Mouse (Mus musculus) olfactory bulb, adult 2 months (tissue): ENCODE measurements around the gene Ankrd33. TPM values are rescaled to one million over a fixed set of nuclear protein-coding genes. Genes with fewer than 3 reads are reported as not detected.

ENCODE experiments used
- H3K27ac ChIP-seq: fragments of 200-500 bp; 2 replicates; pipeline ENCODE4 v1.5.1; 2012; ENCODE audit warnings: low read depth, low read length; ENCODE audit not compliant: insufficient read depth
- H3K4me1 ChIP-seq: fragments of 200-500 bp; 2 replicates; pipeline ENCODE4 v1.6.1; 2012; ENCODE audit warnings: low read length; ENCODE audit not compliant: control insufficient read depth, insufficient read depth
- H3K4me3 ChIP-seq: fragments of 200-500 bp; 2 replicates; pipeline ENCODE4 v1.5.1; 2012; ENCODE audit warnings: mild to moderate bottlenecking, low read depth, low read length, moderate library complexity; ENCODE audit not compliant: insufficient read depth
- CTCF ChIP-seq: fragments of 200-500 bp; IDR thresholded peaks from 2 replicates; pipeline ENCODE4 v1.5.1; 2012; ENCODE audit warnings: low read depth, mild to moderate bottlenecking, low read length, moderate library complexity; ENCODE audit not compliant: insufficient read depth
- POLR2A ChIP-seq: fragments of 200-500 bp; IDR thresholded peaks from 2 replicates; pipeline ENCODE4 v1.6.1; 2012; ENCODE audit warnings: mild to moderate bottlenecking, low read depth, low read length, moderate library complexity; ENCODE audit not compliant: insufficient read depth
- WGBS: fragments of 180-500 bp; shearing (Covaris S2); methylation state at CpG from one replicate; pipeline ENCODE4 v1.1.7; 2018; 5-methylcytosine and 5-hydroxymethylcytosine counted together
- polyA plus RNA-seq: library from polyadenylated mRNA; stranded (reverse); fragments of >200 nt; gene quantifications from 2 replicates; pipeline ENCODE4 v1.2.4, GENCODE M21; 2012; ENCODE audit warnings: low replicate concordance; ENCODE audit not compliant: missing spikeins, insufficient read depth, insufficient read length

The Ankrd33 gene
- polyA plus RNA-seq, 1 experiment, result not detected

DNA sequence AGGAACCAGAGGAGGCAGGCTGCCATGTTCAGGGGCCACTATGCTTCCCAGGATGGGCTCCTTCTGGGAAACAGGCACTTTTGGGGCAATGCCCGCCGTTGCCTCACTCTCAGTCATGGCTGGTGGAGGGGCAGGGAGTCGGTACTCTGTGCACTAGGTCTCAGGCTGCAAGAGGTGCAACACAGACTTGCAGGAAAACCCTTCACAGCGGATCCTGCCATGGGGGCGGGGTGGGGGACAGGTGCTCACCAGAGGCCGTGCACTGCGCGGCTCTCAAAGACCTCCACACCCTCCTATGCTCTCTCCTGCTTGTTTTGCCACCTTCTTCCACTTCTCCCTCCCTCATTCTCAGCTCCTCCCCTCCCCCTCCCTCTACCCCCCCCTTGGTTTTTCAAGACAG lies 27.1 kb downstream of the Ankrd33 start:
- Histone ChIP-seq H3K4me1 (peaks cover 38% of the 10 kb centered on the region), H3K4me3 (no peak overlapping the region), H3K27ac (no peak overlapping the region)
- TF ChIP-seq CTCF (no peak), POLR2A (no peak)
- WGBS, result 82% methylated on average over 8 of the region's 8 CpGs

DNA sequence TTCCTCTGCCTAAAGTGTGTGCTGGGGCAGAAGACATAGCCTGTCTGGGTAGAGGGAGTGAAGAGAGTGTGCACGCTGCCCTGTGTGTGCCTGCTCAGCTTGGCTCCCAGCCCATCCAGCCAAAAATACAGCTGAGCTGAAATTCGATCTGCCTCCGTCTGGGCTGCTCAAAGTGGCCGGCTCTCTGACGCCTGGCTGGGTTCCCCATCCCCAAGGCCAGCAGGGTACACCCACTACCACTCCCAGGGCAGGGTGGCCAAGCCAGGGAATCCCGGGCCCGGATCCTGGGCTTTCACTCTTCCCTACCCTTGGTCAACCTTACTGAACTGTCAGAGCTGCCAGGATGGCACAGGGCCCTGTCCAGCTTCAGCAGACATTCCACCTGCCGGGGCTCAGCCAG lies 27.9 kb downstream of the Ankrd33 start:
- no peak overlapping the region for H3K4me3 ChIP-seq
- peaks cover 38% of the 10 kb centered on the region for H3K4me1 ChIP-seq
- H3K27ac ChIP-seq, result no peak overlapping the region
- 29% methylated on average over 8 of the region's 8 CpGs for WGBS
- TF ChIP-seq POLR2A, result no peak
- TF ChIP-seq CTCF, result no peak

DNA sequence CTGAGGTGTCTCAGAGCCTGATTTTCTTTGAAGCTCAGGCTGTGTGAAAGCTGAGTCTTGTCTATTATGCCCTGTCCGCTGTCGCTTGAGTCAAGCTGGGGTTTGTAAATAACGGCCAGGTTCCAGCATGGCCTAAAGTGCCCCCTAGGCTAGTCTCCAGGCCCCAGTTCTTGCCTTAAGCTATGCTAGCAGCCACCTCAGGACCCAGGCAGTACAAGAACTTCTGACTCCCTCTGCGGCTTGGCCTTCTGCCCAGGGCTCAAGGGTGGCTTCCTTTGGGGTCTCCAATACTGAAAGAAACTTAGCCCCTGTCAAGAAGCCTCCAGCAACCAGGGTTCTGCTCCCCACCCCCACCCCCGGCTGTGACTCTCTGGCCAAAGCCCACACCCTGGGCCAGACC lies 28.6 kb downstream of the Ankrd33 start:
- Histone ChIP-seq H3K4me3 (no peak overlapping the region), H3K4me1 (peaks cover 38% of the 10 kb centered on the region), H3K27ac (no peak overlapping the region)
- 92% methylated on average over 5 of the region's 5 CpGs for WGBS
- TF ChIP-seq POLR2A (no peak), CTCF (no peak)

DNA sequence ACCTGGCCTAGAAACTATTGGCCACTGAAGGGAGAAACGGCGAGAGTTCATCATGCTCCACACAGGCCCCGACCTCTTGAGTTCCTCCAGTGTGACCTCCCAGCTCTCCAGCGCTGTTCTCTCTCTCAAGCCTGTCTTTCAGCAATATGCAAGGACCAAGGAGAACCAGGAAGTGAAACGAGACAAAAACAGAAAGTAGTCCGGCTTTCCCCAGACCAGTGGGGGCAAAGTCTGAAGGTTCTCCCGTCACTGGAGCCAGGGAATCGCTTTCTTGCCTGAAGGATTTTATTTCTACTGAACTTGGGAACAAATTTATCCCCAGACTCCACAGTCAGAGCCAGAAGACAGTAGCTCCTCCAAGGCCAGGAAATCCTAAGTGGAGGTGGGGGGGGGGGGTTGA lies 29.2 kb downstream of the Ankrd33 start:
- Histone ChIP-seq H3K4me3 (no peak overlapping the region), H3K4me1 (peaks cover 32% of the 10 kb centered on the region), H3K27ac (no peak overlapping the region)
- TF ChIP-seq CTCF (no peak), POLR2A (no peak)
- 83% methylated on average over 8 of the region's 8 CpGs for WGBS

GRCm38 (mm10) chr15:101145424-101146099 lies 30.0 kb downstream of the Ankrd33 start:
- peak overlapping the region; percentile 11; the same call in 1 of the 2 replicates for H3K4me3 ChIP-seq
- no peak overlapping the region for H3K27ac ChIP-seq
- WGBS, result 13% methylated on average over 19 of the region's 19 CpGs
- TF ChIP-seq CTCF, result peak; percentile 71
- TF ChIP-seq POLR2A, result no peak
- peaks cover 28% of the 10 kb centered on the region for H3K4me1 ChIP-seq

DNA sequence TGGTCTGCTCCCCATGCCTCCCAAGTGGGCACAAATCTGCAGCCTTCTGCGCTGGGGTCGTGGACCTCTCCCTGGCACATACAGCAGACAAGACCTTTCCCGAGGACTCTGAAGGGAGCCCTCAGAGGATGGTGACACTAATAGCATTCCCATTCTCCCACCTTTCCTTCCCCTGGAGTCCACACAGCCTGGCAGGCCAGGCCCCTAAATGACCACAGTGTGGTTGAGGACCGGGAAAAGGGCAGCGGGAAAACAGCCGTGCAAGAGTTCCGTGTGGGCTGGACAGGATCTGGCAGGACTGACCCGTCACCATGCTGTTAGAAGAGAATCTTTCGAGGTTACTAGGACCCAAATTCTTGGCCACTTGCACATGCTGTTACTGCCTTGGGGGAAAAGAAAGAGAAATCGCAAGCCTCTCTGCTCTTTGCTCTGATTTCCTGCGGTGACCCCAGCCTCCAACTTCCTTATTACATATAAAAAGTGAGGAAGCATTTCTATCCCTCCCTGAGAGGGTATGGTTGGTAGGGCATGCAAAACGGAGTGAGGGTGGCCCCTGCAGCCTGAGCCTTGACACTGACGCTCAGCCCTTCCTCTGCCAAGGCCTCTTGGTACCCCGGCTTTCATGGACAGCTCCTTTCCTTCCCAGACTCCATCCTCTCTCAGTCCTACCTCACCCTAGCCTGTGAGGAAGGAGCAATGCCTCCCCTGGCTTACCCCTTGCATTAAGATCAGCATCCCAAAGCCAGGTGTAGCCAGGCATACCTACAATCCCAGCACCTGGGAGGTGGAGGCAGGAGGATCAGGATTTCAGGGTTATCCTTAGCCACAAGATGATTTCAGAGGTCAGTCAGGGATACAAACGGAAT lies 30.8 kb downstream of the Ankrd33 start:
- TF ChIP-seq CTCF, result no peak
- no peak overlapping the region for H3K4me3 ChIP-seq
- WGBS, result 74% methylated on average over 15 of the region's 15 CpGs
- H3K27ac ChIP-seq, result no peak overlapping the region
- peaks cover 28% of the 10 kb centered on the region for H3K4me1 ChIP-seq

DNA sequence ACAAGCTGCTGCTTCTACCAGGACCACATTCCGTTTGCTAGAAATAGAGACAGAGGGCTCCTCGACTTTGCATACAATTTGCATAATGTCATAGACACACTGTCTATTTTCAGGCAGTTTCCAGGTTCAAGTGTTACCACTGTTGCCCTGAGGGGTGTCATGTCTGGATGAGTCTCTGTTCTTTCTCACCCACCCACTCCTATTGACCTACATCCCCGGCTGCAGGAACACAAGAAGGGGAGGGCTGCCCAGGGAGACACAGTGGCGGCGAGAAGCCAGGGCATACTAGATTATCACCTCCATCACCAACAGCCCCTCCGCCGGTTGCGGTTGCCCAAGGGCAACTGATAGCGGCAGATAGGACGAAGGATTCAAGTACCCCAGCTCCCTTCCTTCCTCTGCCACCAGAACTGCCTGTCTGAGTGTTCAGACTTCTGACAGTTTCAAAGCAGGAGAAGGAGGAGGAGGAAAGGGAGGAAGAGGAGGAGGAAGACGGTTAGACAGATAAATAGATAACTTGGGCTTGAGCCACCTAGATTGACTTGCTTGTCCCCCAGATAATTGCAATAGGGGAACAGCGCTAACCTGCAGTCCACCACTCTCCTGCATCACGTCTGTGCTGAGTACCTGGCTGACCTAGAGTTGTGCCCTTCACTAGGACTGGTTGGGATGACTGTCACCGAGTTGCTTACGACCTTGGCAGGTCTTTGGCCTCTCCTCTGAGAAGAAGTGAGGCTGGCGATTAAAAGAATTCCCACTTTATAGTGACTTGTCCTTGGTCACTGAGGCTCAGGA lies 31.8 kb downstream of the Ankrd33 start:
- H3K27ac ChIP-seq, result no peak overlapping the region
- 80% methylated on average over 16 of the region's 16 CpGs for WGBS

GRCm38 (mm10) chr15:101147910-101148273 lies 32.3 kb downstream of the Ankrd33 start:
- 66% methylated on average over 6 of the region's 6 CpGs for WGBS
- Histone ChIP-seq H3K4me3 (no peak overlapping the region), H3K27ac (no peak overlapping the region), H3K4me1 (peaks cover 27% of the 10 kb centered on the region)
- TF ChIP-seq POLR2A (no peak), CTCF (no peak)

More for the DNA sequence above, 31.8 kb downstream of the Ankrd33 start:
- TF ChIP-seq POLR2A, result no peak
- TF ChIP-seq CTCF, result no peak
- Histone ChIP-seq H3K4me1 (peaks cover 31% of the 10 kb centered on the region), H3K4me3 (no peak overlapping the region)

DNA sequence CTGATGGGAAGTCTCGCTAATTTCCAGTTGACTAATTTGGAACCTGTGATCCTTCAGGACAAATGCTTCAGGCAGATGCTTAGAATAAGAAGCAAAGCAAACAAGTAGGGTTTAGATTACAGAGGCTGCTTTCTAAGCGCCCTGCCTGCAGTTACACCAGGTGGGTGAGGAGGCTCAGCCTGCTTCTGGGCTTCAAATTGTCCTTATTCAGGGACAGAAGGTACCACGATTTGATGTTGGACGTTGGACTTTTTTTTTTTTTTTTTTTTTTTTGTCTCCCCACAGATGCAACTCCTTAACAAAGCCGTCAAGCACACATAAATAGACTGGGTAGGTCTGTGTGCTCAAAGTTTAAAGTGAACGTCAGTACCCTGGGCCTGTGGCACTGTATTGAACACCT lies 33.0 kb downstream of the Ankrd33 start:
- no peak overlapping the region for H3K4me3 ChIP-seq
- no peak for TF ChIP-seq CTCF
- TF ChIP-seq POLR2A, result no peak
- H3K27ac ChIP-seq, result no peak overlapping the region
- peaks cover 28% of the 10 kb centered on the region for H3K4me1 ChIP-seq
- 52% methylated on average over 6 of the region's 6 CpGs for WGBS
